Mouse (Mus musculus): Measurements from ENCODE around the gene Hist1h4h.
"Not testable (repeated sequence)": the region's sequence is repeated elsewhere in the genome, so short reads cannot be mapped to it uniquely, and the experiment has no call there.

- not testable (repeated sequence) for TF ChIP-seq CTCF (IDR thresholded peaks at IDR 0.05; ENCODE audit: borderline replicate concordance, control insufficient read depth, extremely low read depth, insufficient read depth, low read length, poor library complexity); POLR2A (IDR thresholded peaks at IDR 0.05; ENCODE audit: control insufficient read depth, extremely low read depth, insufficient read depth, low read length, poor library complexity)
Observed at GRCm38 (mm10) chr13:23533560-23534367, 2.9 kb downstream of the Hist1h4h start, which contains the start of gene Hist1h2af.
